Mouse (Mus musculus): ENCODE results near the gene Mlxip.

DNA sequence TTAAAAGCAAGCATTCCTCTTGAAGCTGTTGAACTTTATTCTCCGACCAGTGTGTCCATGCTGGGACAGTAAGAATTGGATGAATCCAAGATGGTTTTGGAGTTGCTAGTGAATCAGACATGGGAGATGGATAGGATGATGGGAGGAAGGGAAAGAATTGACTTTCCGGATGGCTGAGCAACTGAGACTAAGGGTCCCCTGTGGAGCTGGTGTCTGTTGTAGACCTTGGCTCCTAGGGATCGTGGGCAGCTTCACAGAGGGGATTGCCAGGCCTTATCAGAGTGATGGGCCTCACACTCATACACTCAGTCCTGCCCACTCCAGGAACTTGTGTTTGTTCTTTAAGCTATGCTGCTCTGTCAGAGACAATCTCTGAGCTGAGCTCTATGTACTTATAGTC is 13.6 kb downstream of the Mlxip start:
- TF ChIP-seq CTCF (IDR thresholded peaks at IDR 0.05; ENCODE audit: low read depth) (no peak), EP300 (optimal IDR thresholded peaks at IDR 0.05) (no peak)

Data from stomach, postnatal 0 days (tissue).